29 mouse cellular contexts compared by ENCODE assay signal in genomic region chr4:67932481-67932880, GRCm38 (mm10).
A peak's percentile ranks its signal among the peaks of the same experiment; 100 is the strongest.
DNase-seq lines count a peak whose midpoint lies in the region; ATAC-seq and TF ChIP-seq lines count a peak whose summit lies in the region.
"Had no signal": no experiment of that assay in that cellular context is flagged by ENCODE, and none has a peak within 500 bp of the region (broad histone marks: within the 10 kb centered on the region; RNA-seq: fewer than 3 reads in every experiment).

No protein-coding gene starts in this region.

- no peak for DNase-seq in frontal cortex, postnatal 14 days (ENCODE audit: low spot score in 2 of 2)
- peak; percentile 31 to 44 for DNase-seq in left cerebral cortex, adult 18-20 months (ENCODE audit: low spot score in 2 of 2)
- no peak for DNase-seq in left cerebral cortex, postnatal 10 days (ENCODE audit: extremely low spot score in 1 of 2, low spot score in 2 of 2)
- peak; percentile 25 to 36 for DNase-seq in left cerebral cortex, postnatal 36 days (ENCODE audit: low spot score in 2 of 2)
- no peak for DNase-seq in urinary bladder, postnatal 25 days (ENCODE audit: low spot score)
- DNase-seq: adrenal gland, adult 8-10 months; cerebellum, adult 8-10 months; cerebellum, postnatal 25 days; gastrocnemius, postnatal 10 days; heart, postnatal 14 days; kidney, adult 18-20 months; kidney, postnatal 25 days; lung, embryonic 14.5 days; lung, postnatal 14 days; spleen, adult 18-20 months; thymus, adult 18-20 months; thymus, postnatal 25 days had no signal

- peak; percentile 99 for ATAC-seq in frontal cortex, adult (ENCODE audit: low TSS enrichment)
- ATAC-seq: forebrain, embryonic 16.5 days; hindbrain, embryonic 16.5 days; midbrain, embryonic 15.5 days had no signal

- H3K4me3 ChIP-seq in cortical plate, adult 2 months (ENCODE audit: insufficient read depth, low read length): no peak overlapping the region
- H3K4me3 ChIP-seq: embryonic facial prominence, embryonic 12.5 days; forebrain, embryonic 10.5 days; kidney, embryonic 15.5 days; layer of hippocampus, adult 2 months; limb, embryonic 12.5 days; liver, embryonic 15.5 days; midbrain, embryonic 15.5 days; neural tube, embryonic 15.5 days had no signal

- intact Hi-C loops in left cerebral cortex, postnatal 10 days (cut with DNase I): no loop called here
- intact Hi-C loops in left cerebral cortex, postnatal 36 days (cut with DNase I): no loop called here

- H3K27ac ChIP-seq in cortical plate, adult 2 months (ENCODE audit: insufficient read depth, low read length): peak overlapping the region; percentile 65
- H3K27ac ChIP-seq: embryonic facial prominence, embryonic 12.5 days; forebrain, embryonic 10.5 days; kidney, embryonic 15.5 days; layer of hippocampus, adult 2 months; limb, embryonic 12.5 days; liver, embryonic 15.5 days; midbrain, embryonic 15.5 days; neural tube, embryonic 15.5 days had no signal

- no peaks in the 10 kb centered on the region; the same call in 1 of the 2 replicates for H3K4me1 ChIP-seq in cortical plate, adult 2 months (ENCODE audit: control insufficient read depth, insufficient read depth, low read length)
- H3K4me1 ChIP-seq: embryonic facial prominence, embryonic 12.5 days; forebrain, embryonic 10.5 days; kidney, embryonic 15.5 days; limb, embryonic 12.5 days; liver, embryonic 15.5 days; midbrain, embryonic 15.5 days; neural tube, embryonic 15.5 days had no signal

- no peak for TF ChIP-seq CTCF in cortical plate, adult 2 months (IDR thresholded peaks at IDR 0.05; ENCODE audit: extremely low read depth, insufficient read depth, low read length)

- TF ChIP-seq POLR2A in cortical plate, adult 2 months (IDR thresholded peaks at IDR 0.05; ENCODE audit: extremely low read depth, insufficient read depth, low read length): no peak

Comparison
In these comparisons a context has a peak if more than half of its experiments do, and no peak if none do; other contexts are left out.
1. DNase-seq: peak in left cerebral cortex, adult 18-20 months (2 of 2) and left cerebral cortex, postnatal 36 days (2 of 2); none in frontal cortex, postnatal 14 days (0 of 2), left cerebral cortex, postnatal 10 days (0 of 2) and urinary bladder, postnatal 25 days (single experiment).